Mouse (Mus musculus): ENCODE results near the gene Evi5l. TPM values are rescaled to one million over a fixed set of nuclear protein-coding genes. Genes with fewer than 3 reads are reported as not detected.

Evi5l gene
- polyA plus RNA-seq, 1 experiment from 2014 or later: 18.7 TPM

DNA sequence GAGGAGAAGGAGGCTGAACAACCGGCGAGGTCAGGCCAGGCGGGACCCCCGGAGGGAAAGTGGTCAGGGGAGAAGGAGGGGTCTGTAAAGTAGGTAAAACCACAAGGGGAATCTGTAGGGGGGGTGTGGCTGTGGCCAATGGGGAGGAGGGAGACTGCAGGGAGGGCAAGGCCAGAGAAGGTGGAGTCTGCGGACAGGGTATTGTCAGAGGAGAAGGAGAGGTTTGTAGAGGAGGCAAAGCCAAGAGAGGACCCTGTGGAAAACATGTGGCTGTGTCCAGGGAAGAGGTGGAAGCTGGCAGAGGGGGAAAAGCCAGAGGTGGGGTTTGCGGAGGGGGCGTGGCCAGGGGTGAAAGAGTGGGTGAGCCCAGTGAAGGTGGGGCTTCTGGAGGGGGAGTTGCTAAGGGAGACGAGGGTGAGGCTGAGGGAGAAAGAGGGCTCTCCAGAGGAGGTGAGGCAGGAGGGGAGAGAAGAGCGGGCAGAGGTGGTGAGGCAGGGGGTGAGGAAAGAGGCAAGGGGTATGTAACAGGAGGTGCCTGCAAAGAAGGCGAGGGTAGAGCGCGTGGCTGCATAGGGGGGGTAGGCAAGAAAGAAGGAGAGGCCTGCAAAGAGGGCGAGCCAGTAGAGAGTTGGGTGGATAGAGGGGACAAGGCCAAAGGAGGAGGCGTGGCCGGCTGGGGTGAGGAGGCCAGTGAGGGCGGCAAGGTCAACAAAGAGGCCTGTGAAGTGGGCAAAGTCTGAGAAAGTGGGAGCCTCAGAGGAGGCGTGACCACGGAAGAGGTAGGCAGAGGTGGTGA lies 47.0 kb downstream of the Evi5l start:
- ATAC-seq (ENCODE audit: low read depth): peak; percentile 62
- Histone ChIP-seq H3K9ac (ENCODE audit: low read depth, low read length) (peak overlapping the region; percentile 66), H3K4me2 (ENCODE audit: low read depth, low read length) (peak overlapping the region; percentile 87), H3K9me3 (ENCODE audit: control insufficient read depth, low read length) (no peaks in the 10 kb centered on the region), H3K4me3 (ENCODE audit: low read depth, low read length) (peak overlapping the region; percentile 46), H3K4me1 (ENCODE audit: control insufficient read depth, insufficient read depth, low read length) (peaks cover 18% of the 10 kb centered on the region), H3K27ac (replicated peaks; ENCODE audit: low read depth, low read length) (peak overlapping the region; percentile 7; the same call in 1 of the 2 replicates), H3K36me3 (ENCODE audit: control insufficient read depth, insufficient read depth, low read length) (peaks cover 12% of the 10 kb centered on the region; the same call in 1 of the 2 replicates), H3K27me3 (replicated peaks; ENCODE audit: control insufficient read depth, insufficient read depth, low read length) (peaks cover 44% of the 10 kb centered on the region)
- 3% methylated on average over 18 of the region's 18 CpGs for WGBS
- peak; percentile 70 for DNase-seq (ENCODE audit: low spot score)

DNA sequence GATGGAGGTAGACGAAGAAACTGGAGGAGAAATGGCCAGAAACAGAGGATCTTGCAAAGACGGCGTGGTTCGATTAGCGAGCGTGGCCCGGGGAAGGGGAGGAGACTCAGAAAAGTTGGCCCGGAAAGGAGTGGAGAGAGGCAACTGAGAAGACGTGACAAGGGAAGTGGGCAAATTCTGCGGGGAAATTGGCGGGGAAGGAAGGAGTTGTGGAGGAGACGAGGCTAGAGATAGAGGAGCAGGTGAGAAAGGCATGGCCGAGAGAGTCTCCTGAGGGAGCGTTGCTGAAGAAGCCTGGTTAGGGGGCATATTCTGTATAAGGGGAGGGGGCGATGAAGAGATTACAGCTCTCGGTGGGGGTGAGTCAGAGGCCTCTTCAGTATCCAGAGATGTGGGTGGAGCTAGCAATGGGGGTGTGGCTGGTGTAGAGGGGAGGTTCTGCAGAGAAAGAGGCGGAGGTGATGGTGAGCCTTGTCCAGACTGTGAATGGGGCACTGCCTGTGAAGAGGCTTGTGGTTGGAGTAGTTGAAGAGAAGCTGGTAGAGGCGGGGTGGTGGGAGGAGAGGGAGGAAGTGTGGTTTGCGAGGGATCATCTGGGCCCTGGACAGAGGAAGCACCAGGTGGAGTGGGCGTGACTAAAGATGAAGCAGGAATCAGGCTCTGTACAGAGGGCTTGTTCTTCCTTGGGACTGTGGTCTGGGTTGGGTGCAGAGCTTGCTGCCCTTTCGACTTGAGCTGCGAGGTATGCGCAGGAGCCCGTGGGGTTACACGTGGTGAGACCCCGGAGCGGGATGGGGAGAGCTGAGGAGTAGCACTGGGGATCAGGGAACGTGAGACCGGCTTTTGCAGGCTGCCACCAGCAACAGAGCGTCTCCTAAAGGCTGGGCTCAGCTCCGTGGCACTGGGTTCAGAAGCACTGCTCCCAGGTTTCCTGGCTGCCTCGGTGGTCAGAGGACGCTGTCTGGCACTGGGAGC lies 47.9 kb downstream of the Evi5l start:
- Histone ChIP-seq H3K4me1 (ENCODE audit: control insufficient read depth, insufficient read depth, low read length) (peaks cover 18% of the 10 kb centered on the region), H3K4me3 (ENCODE audit: low read depth, low read length) (peak overlapping the region; percentile 46), H3K36me3 (ENCODE audit: control insufficient read depth, insufficient read depth, low read length) (peaks cover 10% of the 10 kb centered on the region; the same call in 1 of the 2 replicates), H3K27me3 (replicated peaks; ENCODE audit: control insufficient read depth, insufficient read depth, low read length) (peaks cover 47% of the 10 kb centered on the region), H3K4me2 (ENCODE audit: low read depth, low read length) (peak overlapping the region; percentile 87), H3K9ac (ENCODE audit: low read depth, low read length) (peak overlapping the region; percentile 66; the same call in 1 of the 2 replicates), H3K27ac (replicated peaks; ENCODE audit: low read depth, low read length) (peak overlapping the region; percentile 7; the same call in 1 of the 2 replicates), H3K9me3 (ENCODE audit: control insufficient read depth, low read length) (no peaks in the 10 kb centered on the region)
- WGBS: 10% methylated on average over 29 of the region's 33 CpGs
- DNase-seq (ENCODE audit: low spot score) (peak; percentile 67), ATAC-seq (ENCODE audit: low read depth) (peak; percentile 49)

DNA sequence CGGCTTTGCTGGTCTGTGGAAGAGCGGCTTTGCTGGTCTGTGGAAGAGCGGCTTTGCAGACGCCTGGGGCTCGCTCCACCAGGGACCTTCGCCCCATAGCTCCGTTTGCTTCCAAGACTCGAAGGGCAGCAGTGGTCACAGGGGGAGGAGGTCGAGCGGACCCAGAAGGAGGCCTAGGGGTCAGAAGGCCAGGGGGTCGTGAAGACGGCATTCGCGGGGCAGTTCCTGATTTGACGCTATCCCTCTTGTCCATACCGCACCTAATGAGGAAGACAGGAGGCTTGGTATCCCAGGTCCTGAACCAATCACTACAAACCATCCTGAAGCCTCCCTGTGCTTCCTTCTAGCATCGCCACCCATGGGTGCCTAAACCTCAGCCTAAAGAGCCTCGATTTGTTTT lies 49.9 kb downstream of the Evi5l start:
- DNase-seq (ENCODE audit: low spot score) (no peak), ATAC-seq (ENCODE audit: low read depth) (no peak)
- Histone ChIP-seq H3K4me2 (ENCODE audit: low read depth, low read length) (peak overlapping the region; percentile 83), H3K27me3 (replicated peaks; ENCODE audit: control insufficient read depth, insufficient read depth, low read length) (peaks cover 47% of the 10 kb centered on the region), H3K9me3 (ENCODE audit: control insufficient read depth, low read length) (no peaks in the 10 kb centered on the region), H3K36me3 (ENCODE audit: control insufficient read depth, insufficient read depth, low read length) (no peaks in the 10 kb centered on the region), H3K4me3 (ENCODE audit: low read depth, low read length) (peak overlapping the region; percentile 46), H3K9ac (ENCODE audit: low read depth, low read length) (peak overlapping the region; percentile 58), H3K27ac (replicated peaks; ENCODE audit: low read depth, low read length) (no peak overlapping the region), H3K4me1 (ENCODE audit: control insufficient read depth, insufficient read depth, low read length) (peaks cover 18% of the 10 kb centered on the region)
- 4% methylated on average over 15 of the region's 18 CpGs for WGBS

GRCm38 (mm10) chr8:4216791-4217621 lies 50.6 kb downstream of the Evi5l start, which contains the start of gene Prr36:
Gene Prr36, minus strand, starts transcription at chr8:4217459.
- peak within 1 kb of the TSS; percentile 46 for H3K4me3 ChIP-seq (ENCODE audit: low read depth, low read length)
- peaks cover 18% of the 10 kb centered on the region for H3K4me1 ChIP-seq (ENCODE audit: control insufficient read depth, insufficient read depth, low read length)
- peak within 1 kb of the TSS; percentile 58 for H3K9ac ChIP-seq (ENCODE audit: low read depth, low read length)
- H3K9me3 ChIP-seq (ENCODE audit: control insufficient read depth, low read length): no peaks in the 10 kb centered on the region
- 2% methylated on average over 34 of the region's 44 CpGs for WGBS
- no peak within 1 kb of the TSS for H3K27ac ChIP-seq (replicated peaks; ENCODE audit: low read depth, low read length)
- ATAC-seq (ENCODE audit: low read depth) (peak; percentile 80), DNase-seq (ENCODE audit: low spot score) (peak; percentile 62)
- no peaks in the 10 kb centered on the region for H3K36me3 ChIP-seq (ENCODE audit: control insufficient read depth, insufficient read depth, low read length)
- H3K27me3 ChIP-seq (replicated peaks; ENCODE audit: control insufficient read depth, insufficient read depth, low read length): peaks cover 47% of the 10 kb centered on the region
- H3K4me2 ChIP-seq (ENCODE audit: low read depth, low read length): peak within 1 kb of the TSS; percentile 83

DNA sequence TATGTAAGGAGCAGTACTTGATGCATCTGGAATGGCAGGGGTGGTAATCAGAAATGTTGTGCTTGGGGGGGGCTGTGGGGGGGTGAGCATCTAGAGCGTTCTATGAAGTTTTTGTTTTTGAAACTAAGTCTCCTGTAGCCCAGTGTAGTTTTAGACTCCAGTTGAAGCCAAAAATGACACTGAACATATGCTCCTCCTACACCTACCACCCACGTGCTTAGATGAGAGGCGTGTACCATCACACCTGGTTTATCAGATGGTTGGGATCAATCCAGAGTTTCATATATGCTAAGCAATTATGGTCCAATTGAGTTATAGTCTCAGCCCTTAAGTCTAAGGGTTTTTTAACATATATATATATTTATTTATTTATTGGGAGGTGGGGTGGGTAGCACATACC lies 53.2 kb downstream of the Evi5l start:
- H3K4me3 ChIP-seq (ENCODE audit: low read depth, low read length): no peak overlapping the region
- peaks cover 41% of the 10 kb centered on the region for H3K27me3 ChIP-seq (replicated peaks; ENCODE audit: control insufficient read depth, insufficient read depth, low read length)
- WGBS: 83% methylated on average over 3 of the region's 3 CpGs
- H3K4me2 ChIP-seq (ENCODE audit: low read depth, low read length): no peak overlapping the region
- no peak for ATAC-seq (ENCODE audit: low read depth)
- no peak overlapping the region for H3K9ac ChIP-seq (ENCODE audit: low read depth, low read length)
- no peaks in the 10 kb centered on the region for H3K9me3 ChIP-seq (ENCODE audit: control insufficient read depth, low read length)
- DNase-seq (ENCODE audit: low spot score): no peak
- 0 out of 2 replicates have a peak, but pooled peaks cover 1% of the 10 kb centered on the region for H3K4me1 ChIP-seq (ENCODE audit: control insufficient read depth, insufficient read depth, low read length)
- H3K36me3 ChIP-seq (ENCODE audit: control insufficient read depth, insufficient read depth, low read length): no peaks in the 10 kb centered on the region
- no peak overlapping the region for H3K27ac ChIP-seq (replicated peaks; ENCODE audit: low read depth, low read length)

- Histone ChIP-seq H3K4me2 (ENCODE audit: low read depth, low read length) (no peak overlapping the region), H3K4me3 (ENCODE audit: low read depth, low read length) (no peak overlapping the region), H3K4me1 (ENCODE audit: control insufficient read depth, insufficient read depth, low read length) (no peaks in the 10 kb centered on the region), H3K9me3 (ENCODE audit: control insufficient read depth, low read length) (no peaks in the 10 kb centered on the region), H3K27me3 (replicated peaks; ENCODE audit: control insufficient read depth, insufficient read depth, low read length) (peaks cover 27% of the 10 kb centered on the region), H3K9ac (ENCODE audit: low read depth, low read length) (no peak overlapping the region), H3K36me3 (ENCODE audit: control insufficient read depth, insufficient read depth, low read length) (no peaks in the 10 kb centered on the region), H3K27ac (replicated peaks; ENCODE audit: low read depth, low read length) (no peak overlapping the region)
- ATAC-seq (ENCODE audit: low read depth): no peak
- no peak for DNase-seq (ENCODE audit: low spot score)
These were observed 55.7 kb downstream of the Evi5l start for GRCm38 (mm10) chr8:4222059-4222458.

GRCm38 (mm10) chr8:4226323-4226722 lies 60.0 kb downstream of the Evi5l start:
- no peaks in the 10 kb centered on the region for H3K9me3 ChIP-seq (ENCODE audit: control insufficient read depth, low read length)
- H3K27ac ChIP-seq (replicated peaks; ENCODE audit: low read depth, low read length): no peak overlapping the region
- H3K4me3 ChIP-seq (ENCODE audit: low read depth, low read length): peak overlapping the region; percentile 35
- DNase-seq (ENCODE audit: low spot score) (no peak), ATAC-seq (ENCODE audit: low read depth) (0 out of 2 replicates have a peak, but pooled peaks have one; percentile 6)
- H3K4me2 ChIP-seq (ENCODE audit: low read depth, low read length): peak overlapping the region; percentile 53
- no peak overlapping the region for H3K9ac ChIP-seq (ENCODE audit: low read depth, low read length)
- no peaks in the 10 kb centered on the region for H3K4me1 ChIP-seq (ENCODE audit: control insufficient read depth, insufficient read depth, low read length)
- H3K36me3 ChIP-seq (ENCODE audit: control insufficient read depth, insufficient read depth, low read length): no peaks in the 10 kb centered on the region
- 20% methylated on average over 4 of the region's 4 CpGs for WGBS
- peaks cover 16% of the 10 kb centered on the region for H3K27me3 ChIP-seq (replicated peaks; ENCODE audit: control insufficient read depth, insufficient read depth, low read length)
